Mouse (Mus musculus) embryonic facial prominence, embryonic 12.5 days (tissue): ENCODE results near the gene Cacna2d1. TPM values are rescaled to one million over a fixed set of nuclear protein-coding genes. Genes with fewer than 3 reads are reported as not detected.

Experiments used
- ATAC-seq: fragments of 200-750 bp; cut with Nextera tagmentation; 2 replicates; pipeline ENCODE4 v1.8.0; 2017; ENCODE audit not compliant: insufficient number of reproducible peaks, insufficient read depth, low FRiP score, low TSS enrichment
- H3K27ac ChIP-seq: fragments of 300-500 bp; sonication (generic); 2 replicates; pipeline ENCODE4 v1.5.1; 2016; ENCODE audit warnings: mild to moderate bottlenecking
- H3K27me3 ChIP-seq: fragments of 300-500 bp; sonication (generic); 2 replicates; pipeline ENCODE4 v1.6.1; 2016; ENCODE audit warnings: mild to moderate bottlenecking, moderate library complexity
- H3K36me3 ChIP-seq: fragments of 300-500 bp; sonication (generic); 2 replicates; pipeline ENCODE4 v1.6.1; 2016; ENCODE audit warnings: mild to moderate bottlenecking
- H3K4me1 ChIP-seq: fragments of 300-500 bp; sonication (generic); 2 replicates; pipeline ENCODE4 v1.6.1; 2016
- H3K4me2 ChIP-seq: fragments of 300-500 bp; sonication (generic); replicated peaks from 2 replicates; pipeline ENCODE4 v1.6.1; 2016; ENCODE audit warnings: mild to moderate bottlenecking, moderate library complexity
- H3K4me3 ChIP-seq: fragments of 300-500 bp; sonication (generic); 2 replicates; pipeline ENCODE4 v1.5.1; 2016; ENCODE audit warnings: mild to moderate bottlenecking
- H3K9ac ChIP-seq: fragments of 300-500 bp; sonication (generic); 2 replicates; pipeline ENCODE4 v1.6.1; 2016; ENCODE audit warnings: mild to moderate bottlenecking, moderate library complexity
- H3K9me3 ChIP-seq: fragments of 300-500 bp; sonication (generic); 2 replicates; pipeline ENCODE4 v1.6.1; 2016; ENCODE audit warnings: mild to moderate bottlenecking, moderate library complexity
- WGBS: fragments of 180-500 bp; shearing (Covaris S2); methylation state at CpG from one replicate; pipeline ENCODE4 v1.1.7; 2016; 5-methylcytosine and 5-hydroxymethylcytosine counted together
- polyA plus RNA-seq: library from polyadenylated mRNA; unstranded; fragments of >200 nt; fragmentation: Nextera tagmentation; extraction: Ambion mirVana; gene quantifications from 2 replicates; pipeline ENCODE4 v1.2.1, GENCODE M21; 2016

Cacna2d1 gene
- polyA plus RNA-seq, 1 experiment from 2014 or later, result 21.8 TPM

- Histone ChIP-seq H3K27ac (no peak overlapping the region), H3K36me3 (no peaks in the 10 kb centered on the region), H3K4me1 (no peaks in the 10 kb centered on the region), H3K4me2 (no peak overlapping the region), H3K9ac (no peak overlapping the region), H3K9me3 (no peaks in the 10 kb centered on the region), H3K4me3 (no peak overlapping the region), H3K27me3 (no peaks in the 10 kb centered on the region)
- WGBS, result 55% methylated on average over 2 of the region's 2 CpGs
- no peak for ATAC-seq
Observed at GRCm38 (mm10) chr5:16014392-16014791, 79.9 kb downstream of the Cacna2d1 start.

GRCm38 (mm10) chr5:16024626-16025417 is 90.3 kb downstream of the Cacna2d1 start:
- Histone ChIP-seq H3K27ac (no peak overlapping the region), H3K36me3 (no peaks in the 10 kb centered on the region), H3K27me3 (no peaks in the 10 kb centered on the region), H3K4me3 (no peak overlapping the region), H3K4me1 (peaks cover 4% of the 10 kb centered on the region; the same call in 1 of the 2 replicates), H3K4me2 (no peak overlapping the region), H3K9me3 (no peaks in the 10 kb centered on the region), H3K9ac (no peak overlapping the region)
- 44% methylated on average over 4 of the region's 4 CpGs for WGBS
- ATAC-seq, result 0 out of 2 replicates have a peak, but pooled peaks have one; percentile 6

GRCm38 (mm10) chr5:16028881-16029280 is 94.4 kb downstream of the Cacna2d1 start:
- Histone ChIP-seq H3K27me3 (no peaks in the 10 kb centered on the region), H3K4me3 (no peak overlapping the region), H3K9me3 (no peaks in the 10 kb centered on the region), H3K4me1 (peaks cover 4% of the 10 kb centered on the region; the same call in 1 of the 2 replicates), H3K4me2 (no peak overlapping the region), H3K27ac (no peak overlapping the region), H3K9ac (no peak overlapping the region), H3K36me3 (no peaks in the 10 kb centered on the region)
- no peak for ATAC-seq
- WGBS, result 65% methylated on average over 6 of the region's 6 CpGs

GRCm38 (mm10) chr5:16029481-16029880 is 95.0 kb downstream of the Cacna2d1 start:
- H3K27me3 ChIP-seq, result no peaks in the 10 kb centered on the region
- peaks cover 3% of the 10 kb centered on the region; the same call in 1 of the 2 replicates for H3K4me1 ChIP-seq
- H3K36me3 ChIP-seq, result no peaks in the 10 kb centered on the region
- no peak overlapping the region for H3K4me3 ChIP-seq
- no peak overlapping the region for H3K9ac ChIP-seq
- no peaks in the 10 kb centered on the region for H3K9me3 ChIP-seq
- no peak overlapping the region for H3K27ac ChIP-seq
- WGBS, result 67% methylated on average over 5 of the region's 5 CpGs
- H3K4me2 ChIP-seq, result no peak overlapping the region
- no peak for ATAC-seq

GRCm38 (mm10) chr5:16033569-16033968 is 99.1 kb downstream of the Cacna2d1 start:
- ATAC-seq, result no peak
- Histone ChIP-seq H3K27me3 (no peaks in the 10 kb centered on the region), H3K4me2 (no peak overlapping the region), H3K4me3 (no peak overlapping the region), H3K4me1 (no peaks in the 10 kb centered on the region), H3K9ac (no peak overlapping the region), H3K36me3 (no peaks in the 10 kb centered on the region), H3K27ac (no peak overlapping the region), H3K9me3 (no peaks in the 10 kb centered on the region)
- WGBS, result 91% methylated on average over 1 of the region's 1 CpGs

- Histone ChIP-seq H3K4me2 (no peak overlapping the region), H3K27me3 (no peaks in the 10 kb centered on the region), H3K36me3 (no peaks in the 10 kb centered on the region), H3K4me1 (no peaks in the 10 kb centered on the region), H3K4me3 (no peak overlapping the region), H3K27ac (no peak overlapping the region), H3K9me3 (no peaks in the 10 kb centered on the region), H3K9ac (no peak overlapping the region)
- no peak for ATAC-seq
- WGBS, result 54% methylated on average over 1 of the region's 1 CpGs
Observed at GRCm38 (mm10) chr5:16035259-16035658, 100.8 kb downstream of the Cacna2d1 start.

GRCm38 (mm10) chr5:16045147-16045878 is 110.8 kb downstream of the Cacna2d1 start:
- ATAC-seq, result no peak
- no peaks in the 10 kb centered on the region for H3K36me3 ChIP-seq
- H3K27me3 ChIP-seq, result no peaks in the 10 kb centered on the region
- H3K27ac ChIP-seq, result no peak overlapping the region
- WGBS, result 84% methylated on average over 6 of the region's 6 CpGs
- no peak overlapping the region for H3K9ac ChIP-seq
- H3K9me3 ChIP-seq, result no peaks in the 10 kb centered on the region
- no peak overlapping the region for H3K4me3 ChIP-seq
- H3K4me2 ChIP-seq, result no peak overlapping the region
- no peaks in the 10 kb centered on the region for H3K4me1 ChIP-seq

GRCm38 (mm10) chr5:16047452-16048191 is 113.1 kb downstream of the Cacna2d1 start:
- Histone ChIP-seq H3K4me1 (no peaks in the 10 kb centered on the region), H3K27ac (no peak overlapping the region), H3K9me3 (no peaks in the 10 kb centered on the region), H3K36me3 (no peaks in the 10 kb centered on the region), H3K27me3 (no peaks in the 10 kb centered on the region), H3K4me3 (no peak overlapping the region), H3K9ac (no peak overlapping the region), H3K4me2 (no peak overlapping the region)
- no peak for ATAC-seq
- 58% methylated on average over 10 of the region's 10 CpGs for WGBS

- 63% methylated on average over 2 of the region's 2 CpGs for WGBS
- Histone ChIP-seq H3K27me3 (no peaks in the 10 kb centered on the region), H3K27ac (no peak overlapping the region), H3K9ac (no peak overlapping the region), H3K4me3 (no peak overlapping the region), H3K9me3 (no peaks in the 10 kb centered on the region), H3K4me2 (no peak overlapping the region), H3K36me3 (no peaks in the 10 kb centered on the region), H3K4me1 (no peaks in the 10 kb centered on the region)
- ATAC-seq, result no peak
Observed at GRCm38 (mm10) chr5:16056795-16057194, 122.3 kb downstream of the Cacna2d1 start.

- Histone ChIP-seq H3K36me3 (no peaks in the 10 kb centered on the region), H3K27ac (no peak overlapping the region), H3K9ac (no peak overlapping the region), H3K4me3 (no peak overlapping the region), H3K4me2 (no peak overlapping the region), H3K27me3 (no peaks in the 10 kb centered on the region), H3K9me3 (no peaks in the 10 kb centered on the region), H3K4me1 (no peaks in the 10 kb centered on the region)
- no peak for ATAC-seq
- 65% methylated on average over 5 of the region's 5 CpGs for WGBS
Observed at GRCm38 (mm10) chr5:16062773-16063172, 128.3 kb downstream of the Cacna2d1 start.

- no peak overlapping the region for H3K27ac ChIP-seq
- no peaks in the 10 kb centered on the region for H3K36me3 ChIP-seq
- ATAC-seq, result no peak
- no peak overlapping the region for H3K4me2 ChIP-seq
- H3K27me3 ChIP-seq, result no peaks in the 10 kb centered on the region
- no peaks in the 10 kb centered on the region for H3K4me1 ChIP-seq
- H3K4me3 ChIP-seq, result no peak overlapping the region
- no peaks in the 10 kb centered on the region for H3K9me3 ChIP-seq
- no peak overlapping the region for H3K9ac ChIP-seq
Observed at GRCm38 (mm10) chr5:16063273-16063672, 128.8 kb downstream of the Cacna2d1 start.
